Mouse (Mus musculus) adrenal gland, postnatal 14 days (tissue): ENCODE data around the gene Fam83e. TPM values are rescaled to one million over a fixed set of nuclear protein-coding genes. Genes with fewer than 3 reads are reported as not detected.

Experiments
- DNase-seq: peaks from one replicate; pipeline ENCODE4 v3.0.0; 2021; ENCODE audit warnings: mixed read lengths
- total RNA-seq: library from RNA; stranded (reverse); gene quantifications from 2 replicates; pipeline ENCODE4 v1.2.3, GENCODE M21; 2021

Gene Fam83e
- total RNA-seq, 1 experiment from 2014 or later, result 0.74 TPM

GRCm38 (mm10) chr7:45702316-45702715 lies 18.7 kb upstream of the Fam83e start:
- DNase-seq, result no peak

DNA sequence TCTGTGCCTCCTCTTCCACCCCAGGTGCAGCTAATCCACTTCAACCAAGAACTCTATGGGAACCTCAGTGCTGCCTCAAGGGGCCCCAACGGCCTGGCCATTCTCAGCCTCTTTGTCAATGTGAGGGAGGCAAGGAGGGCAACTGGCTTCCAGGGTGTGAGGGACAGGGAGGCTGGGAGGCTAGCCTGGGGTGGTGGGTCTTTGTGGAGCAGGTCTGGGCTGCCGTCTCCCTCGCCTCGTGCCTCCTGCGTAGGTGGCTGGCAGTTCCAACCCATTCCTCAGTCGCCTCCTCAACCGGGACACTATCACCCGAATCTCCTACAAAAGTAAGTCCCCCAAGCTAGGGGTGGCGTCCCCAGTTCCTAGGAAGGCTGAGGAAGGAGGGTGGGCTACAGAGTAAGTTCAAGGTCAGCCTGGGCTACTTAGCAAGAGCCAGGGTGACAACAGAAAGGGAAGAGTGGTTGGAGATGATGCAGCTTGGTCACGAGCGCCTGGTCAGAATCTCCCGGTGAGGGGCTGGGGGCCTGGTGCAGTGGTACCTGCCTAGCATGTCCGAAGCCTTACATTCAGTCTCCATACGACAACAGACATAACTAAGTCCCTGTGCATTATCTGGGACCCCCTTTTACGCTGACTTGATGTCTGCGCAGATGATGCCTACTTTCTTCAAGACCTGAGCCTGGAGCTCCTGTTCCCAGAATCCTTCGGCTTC lies 18.0 kb upstream of the Fam83e start:
- DNase-seq, result no peak

GRCm38 (mm10) chr7:45703521-45704033 lies 17.4 kb upstream of the Fam83e start:
- no peak for DNase-seq

- peak; percentile 79 for DNase-seq
Observed at GRCm38 (mm10) chr7:45704046-45704559, 16.9 kb upstream of the Fam83e start.

DNA sequence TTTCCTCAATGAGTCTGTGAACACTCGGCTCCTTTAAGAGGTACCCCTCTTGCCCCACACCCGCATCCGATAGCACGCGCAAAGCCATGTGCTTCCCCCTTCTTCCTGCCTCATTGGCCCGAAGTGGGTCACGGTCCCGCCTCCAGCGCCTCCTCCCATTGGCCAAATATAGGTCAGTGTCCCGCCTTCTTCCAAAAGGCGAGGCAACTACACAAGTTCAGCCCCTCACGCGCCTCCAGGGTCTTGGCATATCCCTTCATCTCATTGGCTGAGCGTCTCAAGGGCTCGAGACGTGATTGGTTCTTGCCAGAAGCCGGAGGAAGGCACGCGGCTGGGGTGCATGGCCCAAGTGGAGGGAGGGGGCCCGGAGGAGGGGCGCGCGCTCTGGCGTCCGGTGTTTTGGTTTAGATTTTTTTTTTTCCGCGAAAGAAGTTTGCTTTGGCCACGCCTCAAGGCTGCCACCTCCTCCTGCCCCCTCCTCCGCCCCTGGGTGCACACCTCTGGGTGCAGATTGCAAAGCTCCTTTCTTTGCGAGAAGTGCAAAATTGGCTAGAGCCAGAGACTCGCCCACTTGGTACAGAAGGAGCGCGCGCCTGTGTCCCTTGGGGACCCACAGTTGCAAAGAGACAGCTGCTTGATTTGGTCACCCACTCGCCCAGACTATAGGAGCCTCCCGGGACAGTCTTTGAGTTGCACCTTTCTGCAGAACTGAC lies 16.1 kb upstream of the Fam83e start, which contains the start of gene Dbp:
Gene Dbp, plus strand, starts transcription at position 359 of the 713 bp plus-strand sequence.
- DNase-seq, result peak; percentile 99

DNA sequence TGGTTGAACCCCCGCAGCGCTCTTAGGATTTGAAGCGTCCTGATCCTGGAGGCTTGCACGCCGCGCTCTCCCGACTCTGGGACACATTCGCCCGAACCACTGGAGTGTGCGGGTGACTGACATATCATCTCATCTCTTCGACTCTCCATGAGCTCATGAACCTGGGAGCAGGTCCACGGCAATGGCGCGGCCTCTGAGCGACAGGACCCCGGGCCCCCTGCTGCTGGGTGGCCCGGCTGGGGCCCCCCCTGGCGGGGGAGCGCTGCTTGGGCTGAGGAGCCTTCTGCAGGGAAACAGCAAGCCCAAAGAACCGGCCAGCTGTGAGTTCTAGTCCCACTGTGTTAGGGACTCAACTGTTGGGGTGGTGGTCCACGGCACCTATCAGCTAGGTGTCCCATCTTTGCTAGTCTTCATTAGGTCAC lies 15.6 kb upstream of the Fam83e start:
- no peak for DNase-seq

- peak; percentile 94 for DNase-seq
Observed at GRCm38 (mm10) chr7:45705873-45706281, 15.1 kb upstream of the Fam83e start.

GRCm38 (mm10) chr7:45706721-45707241 lies 14.2 kb upstream of the Fam83e start:
- peak; percentile 97 for DNase-seq

GRCm38 (mm10) chr7:45707375-45707967 lies 13.5 kb upstream of the Fam83e start:
- DNase-seq, result peak; percentile 99

- peak; percentile 44 for DNase-seq
Observed at GRCm38 (mm10) chr7:45708221-45708761, 12.7 kb upstream of the Fam83e start.

- DNase-seq, result peak; percentile 41
Observed at GRCm38 (mm10) chr7:45709036-45709435, 12.0 kb upstream of the Fam83e start.

DNA sequence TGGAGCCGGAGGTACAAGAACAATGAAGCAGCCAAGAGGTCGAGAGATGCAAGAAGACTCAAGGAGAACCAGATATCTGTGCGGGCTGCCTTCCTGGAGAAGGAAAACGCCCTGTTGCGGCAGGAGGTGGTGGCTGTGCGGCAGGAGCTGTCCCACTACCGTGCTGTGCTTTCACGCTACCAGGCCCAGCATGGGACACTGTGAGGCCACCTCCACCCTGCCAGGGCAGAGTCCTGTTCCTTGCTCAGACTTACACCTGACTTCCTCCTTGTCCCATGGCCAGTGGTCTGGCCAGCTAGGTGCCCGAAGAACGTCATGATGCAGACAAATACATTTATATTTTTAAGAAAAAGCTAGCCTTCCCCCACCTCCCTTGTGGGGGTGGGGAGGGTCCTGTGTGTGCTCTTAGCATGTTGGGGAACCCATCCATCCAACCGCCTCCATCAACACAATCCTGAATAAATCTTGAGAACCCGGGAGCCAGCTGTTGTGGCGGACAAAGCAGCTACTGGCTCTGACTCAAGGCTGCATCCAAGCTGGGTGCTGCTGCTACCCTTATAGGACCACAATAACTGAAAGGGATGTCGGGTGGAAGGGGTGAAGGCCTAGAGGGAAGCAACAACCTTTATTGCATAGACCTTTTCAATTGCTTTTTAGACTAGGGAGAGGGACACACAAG lies 11.2 kb upstream of the Fam83e start:
- DNase-seq, result no peak

GRCm38 (mm10) chr7:45710477-45711191 lies 10.4 kb upstream of the Fam83e start:
- no peak for DNase-seq

DNA sequence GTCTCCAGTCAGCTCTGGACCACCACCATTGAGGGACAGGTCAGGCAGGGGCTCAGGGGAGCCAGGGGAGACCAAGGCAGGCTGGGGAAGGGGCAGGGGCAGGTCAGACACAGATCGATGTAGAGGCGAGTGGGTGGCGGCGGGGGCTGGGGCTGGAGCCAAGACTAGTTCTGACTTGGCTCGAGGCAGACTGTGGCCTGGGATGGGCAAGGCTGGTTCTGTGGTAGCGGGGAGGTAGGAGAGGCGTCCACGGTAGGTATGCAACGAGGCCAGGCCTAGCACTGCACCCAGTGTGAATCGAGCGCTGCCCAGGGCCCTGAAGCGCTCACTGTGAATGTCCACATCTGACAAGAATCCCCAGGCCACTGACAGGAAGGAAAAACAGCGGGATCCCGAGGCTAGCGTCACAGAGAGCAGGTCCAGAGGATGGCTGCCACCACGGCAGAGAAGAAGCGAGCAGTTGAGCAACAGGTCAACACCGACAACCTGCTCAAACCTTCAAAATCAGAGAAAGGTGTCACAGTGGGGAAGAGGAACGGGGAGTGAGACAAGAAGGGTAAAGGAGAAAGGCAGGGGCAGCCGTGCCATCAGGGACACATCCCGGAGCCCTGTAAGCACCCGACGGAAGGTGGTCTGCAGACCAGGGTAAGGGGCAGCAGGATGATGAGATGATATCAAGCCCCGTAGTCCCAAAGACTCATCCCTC lies 9.5 kb upstream of the Fam83e start:
- DNase-seq, result peak; percentile 46

- DNase-seq, result peak; percentile 92
Observed at GRCm38 (mm10) chr7:45712022-45712757, 8.8 kb upstream of the Fam83e start.

DNA sequence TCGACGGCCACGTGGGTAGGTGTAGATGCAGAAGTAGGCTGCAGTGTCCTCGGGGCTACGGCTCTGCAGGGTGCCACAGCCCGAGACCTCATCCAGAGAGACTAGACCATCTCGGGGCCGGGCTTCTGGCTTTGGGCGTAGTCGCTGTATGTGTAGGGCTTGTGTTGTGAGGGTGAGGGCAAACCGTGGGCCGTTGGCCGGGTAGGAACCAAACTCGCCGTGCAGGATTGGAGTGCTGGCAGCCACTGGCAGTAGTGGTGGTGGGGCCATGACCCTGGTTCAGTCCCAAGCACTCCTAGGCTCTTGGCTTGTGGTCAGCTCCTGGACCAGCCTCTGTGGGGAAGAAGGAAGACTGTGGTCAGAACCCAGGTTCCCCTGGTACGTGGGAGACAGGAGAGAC lies 7.6 kb upstream of the Fam83e start:
- DNase-seq, result no peak

- DNase-seq, result no peak
Observed at GRCm38 (mm10) chr7:45713881-45714520, 7.0 kb upstream of the Fam83e start.

DNA sequence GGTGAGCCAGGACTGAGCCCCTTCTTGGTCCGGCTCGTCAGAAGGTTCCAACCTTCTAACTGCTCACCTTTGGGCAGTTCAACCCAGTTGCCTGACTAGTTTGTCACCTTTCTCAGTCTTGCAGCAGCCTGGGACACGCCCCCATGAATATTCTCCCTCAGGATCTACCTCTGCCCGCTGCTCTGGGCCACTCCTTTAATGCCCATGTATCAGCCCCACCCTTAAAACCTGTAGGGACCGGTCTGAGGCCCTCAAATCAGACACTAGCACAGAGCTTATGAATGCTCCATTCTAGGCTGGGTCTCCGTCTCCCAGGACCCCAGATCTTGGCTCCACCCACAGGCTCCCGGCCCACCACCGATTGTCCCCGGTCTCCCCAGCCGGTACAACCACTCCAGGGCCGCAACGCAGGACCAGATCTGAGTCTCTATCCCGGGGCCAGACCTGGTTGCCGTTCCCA lies 6.4 kb upstream of the Fam83e start:
- no peak for DNase-seq
